Mouse (Mus musculus): ENCODE measurements around the gene Ift46. TPM values are rescaled to one million over a fixed set of nuclear protein-coding genes. Genes with fewer than 3 reads are reported as not detected.

The Ift46 gene
- total and polyA plus RNA-seq, 2 experiments from 2014 or later = 10.0 to 49.5 TPM

DNA sequence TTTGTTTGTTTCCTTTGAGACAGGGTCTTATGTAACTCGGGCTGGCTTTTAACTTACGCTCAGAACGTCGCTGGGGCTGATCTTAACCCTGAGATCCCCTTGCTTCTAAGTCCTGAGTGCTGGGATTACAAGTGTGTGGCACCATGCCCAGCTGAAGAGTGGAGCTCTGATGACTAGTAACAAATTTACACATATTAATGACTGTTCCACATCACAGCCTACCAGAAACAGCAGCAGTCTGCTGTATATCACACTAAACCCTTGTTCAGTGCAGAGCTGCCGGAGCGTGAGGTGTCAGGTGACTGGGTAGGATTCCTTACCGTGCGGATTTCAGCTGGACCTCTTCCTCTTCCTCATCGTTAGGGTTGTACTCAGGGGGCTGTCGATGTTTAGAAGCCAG lies 42.6 kb downstream of the Ift46 start:
- H3K4me2 ChIP-seq (ENCODE audit: low read depth, low read length) = no peak overlapping the region
- DNase-seq (ENCODE audit: low spot score) (no peak), ATAC-seq (ENCODE audit: insufficient read depth, low read depth) (no peak)
- no peak overlapping the region for H3K4me3 ChIP-seq (ENCODE audit: low read depth, low read length)
- no peak for TF ChIP-seq CTCF (IDR thresholded peaks at IDR 0.05; ENCODE audit: low read depth)
- TF ChIP-seq EP300 (IDR thresholded peaks at IDR 0.05; ENCODE audit: low read depth) = no peak
- no peaks in the 10 kb centered on the region for H3K4me1 ChIP-seq (ENCODE audit: control insufficient read depth, insufficient read depth)
- H3K27ac ChIP-seq (ENCODE audit: low read depth) = no peak overlapping the region
- WGBS = 76% methylated on average over 10 of the region's 10 CpGs
- no peaks in the 10 kb centered on the region for H3K27me3 ChIP-seq (ENCODE audit: control insufficient read depth, insufficient read depth, low read length)
- H3K36me3 ChIP-seq (replicated peaks; ENCODE audit: control insufficient read depth, insufficient read depth, low read length) = peaks cover 98% of the 10 kb centered on the region
- H3K9ac ChIP-seq (replicated peaks; ENCODE audit: low read depth, low read length) = no peak overlapping the region
- H3K9me3 ChIP-seq (replicated peaks; ENCODE audit: control insufficient read depth, low read length) = no peaks in the 10 kb centered on the region

DNA sequence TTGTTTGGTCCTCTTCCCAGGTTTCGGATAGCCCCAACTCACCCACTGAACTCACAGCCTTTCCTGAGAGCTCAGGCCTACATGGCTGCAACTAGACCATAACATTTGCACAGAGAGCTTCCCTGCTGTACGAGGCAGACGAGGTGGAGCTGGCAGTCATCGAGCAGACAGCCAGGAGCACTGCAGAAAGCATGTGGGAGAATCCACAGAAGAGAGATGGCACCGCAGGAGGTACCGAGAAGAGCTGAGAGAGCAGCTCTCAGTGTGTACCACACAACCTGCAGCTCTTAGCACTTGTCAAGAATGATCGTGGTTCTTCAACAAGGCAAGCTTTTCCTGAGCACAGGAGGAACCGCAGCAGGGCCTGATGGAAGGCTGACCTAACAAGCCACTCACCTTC lies 46.5 kb downstream of the Ift46 start:
- H3K36me3 ChIP-seq (replicated peaks; ENCODE audit: control insufficient read depth, insufficient read depth, low read length) = peaks cover 100% of the 10 kb centered on the region
- H3K27me3 ChIP-seq (ENCODE audit: control insufficient read depth, insufficient read depth, low read length) = no peaks in the 10 kb centered on the region
- H3K9ac ChIP-seq (replicated peaks; ENCODE audit: low read depth, low read length) = no peak overlapping the region
- no peaks in the 10 kb centered on the region for H3K4me1 ChIP-seq (ENCODE audit: control insufficient read depth, insufficient read depth)
- no peak overlapping the region for H3K27ac ChIP-seq (ENCODE audit: low read depth)
- TF ChIP-seq CTCF (IDR thresholded peaks at IDR 0.05; ENCODE audit: low read depth) (no peak), EP300 (IDR thresholded peaks at IDR 0.05; ENCODE audit: low read depth) (no peak)
- no peak overlapping the region for H3K4me2 ChIP-seq (ENCODE audit: low read depth, low read length)
- H3K4me3 ChIP-seq (ENCODE audit: low read depth, low read length) = no peak overlapping the region
- no peak for DNase-seq (ENCODE audit: low spot score)
- H3K9me3 ChIP-seq (replicated peaks; ENCODE audit: control insufficient read depth, low read length) = no peaks in the 10 kb centered on the region
- ATAC-seq (ENCODE audit: insufficient read depth, low read depth) = no peak
- WGBS = 88% methylated on average over 8 of the region's 8 CpGs

DNA sequence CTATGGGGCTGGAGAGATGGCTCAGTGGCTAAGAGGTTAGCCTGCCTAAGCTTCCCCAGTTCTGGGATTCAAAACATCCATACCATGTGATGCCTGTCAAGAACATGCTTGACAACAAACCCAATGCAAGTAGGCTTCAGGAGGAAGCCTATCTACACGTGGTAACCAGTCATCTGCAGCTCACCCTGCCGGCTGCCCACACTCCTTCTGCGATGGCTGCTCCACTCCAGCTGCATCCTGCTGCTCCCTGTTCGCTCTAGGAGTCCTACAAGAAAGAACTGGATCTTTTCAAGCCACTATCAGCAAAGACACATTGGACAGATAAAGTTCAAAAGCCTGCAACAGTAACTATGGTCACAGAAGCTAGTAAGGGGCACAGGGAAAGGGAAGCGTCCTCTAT lies 49.8 kb downstream of the Ift46 start:
- no peak overlapping the region for H3K9ac ChIP-seq (replicated peaks; ENCODE audit: low read depth, low read length)
- no peaks in the 10 kb centered on the region for H3K27me3 ChIP-seq (ENCODE audit: control insufficient read depth, insufficient read depth, low read length)
- H3K4me1 ChIP-seq (ENCODE audit: control insufficient read depth, insufficient read depth) = no peaks in the 10 kb centered on the region
- no peaks in the 10 kb centered on the region for H3K9me3 ChIP-seq (replicated peaks; ENCODE audit: control insufficient read depth, low read length)
- H3K36me3 ChIP-seq (replicated peaks; ENCODE audit: control insufficient read depth, insufficient read depth, low read length) = peaks cover 100% of the 10 kb centered on the region
- no peak for TF ChIP-seq CTCF (IDR thresholded peaks at IDR 0.05; ENCODE audit: low read depth)
- H3K27ac ChIP-seq (ENCODE audit: low read depth) = no peak overlapping the region
- DNase-seq (ENCODE audit: low spot score) (no peak), ATAC-seq (ENCODE audit: insufficient read depth, low read depth) (no peak)
- WGBS = 49% methylated on average over 5 of the region's 5 CpGs
- H3K4me2 ChIP-seq (ENCODE audit: low read depth, low read length) = no peak overlapping the region
- H3K4me3 ChIP-seq (ENCODE audit: low read depth, low read length) = no peak overlapping the region

DNA sequence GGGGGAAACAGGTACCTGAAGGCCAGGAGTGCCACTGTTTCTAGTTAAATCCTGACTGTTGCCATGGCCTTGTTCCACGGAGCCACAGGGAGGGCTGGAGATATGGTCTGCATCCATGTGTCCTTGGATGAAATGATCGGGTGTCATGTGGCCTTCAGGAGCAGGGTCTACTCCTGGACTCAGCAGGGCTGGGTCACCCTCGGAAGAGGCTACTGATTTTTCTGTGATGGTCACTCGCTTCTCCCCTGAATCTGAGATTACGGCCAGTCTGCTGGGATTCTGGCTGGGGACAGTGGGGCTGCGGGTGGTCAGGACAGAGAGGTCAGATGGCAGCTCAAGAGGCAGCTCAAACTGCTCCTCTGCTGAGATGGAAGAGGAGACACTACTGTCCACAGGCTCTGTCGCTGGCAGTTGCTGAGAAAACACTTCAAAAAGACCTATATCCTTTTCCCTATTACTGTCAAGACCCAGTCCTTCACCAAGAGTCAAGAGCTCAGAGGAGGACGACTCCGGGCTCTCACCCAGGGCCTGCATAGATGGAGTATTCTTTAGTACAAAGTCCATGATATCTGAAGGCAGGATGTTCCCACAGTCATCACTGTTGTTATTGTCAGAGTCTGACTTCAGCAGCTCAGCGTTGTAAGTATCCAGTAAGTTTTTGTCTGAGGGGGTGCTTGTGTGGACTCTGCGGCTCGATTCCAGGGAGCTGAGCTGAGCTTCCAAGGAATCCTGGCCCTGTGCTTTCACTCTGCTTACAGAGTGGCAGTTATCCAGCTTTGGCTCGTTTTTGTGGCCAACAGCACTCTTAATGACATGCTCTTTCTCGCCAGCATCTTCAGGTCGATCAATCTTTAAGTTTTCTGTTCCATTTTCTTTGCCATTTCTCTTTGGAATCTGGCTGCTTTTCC lies 52.5 kb downstream of the Ift46 start:
- Histone ChIP-seq H3K9me3 (replicated peaks; ENCODE audit: control insufficient read depth, low read length) (no peaks in the 10 kb centered on the region), H3K4me2 (ENCODE audit: low read depth, low read length) (no peak overlapping the region), H3K9ac (replicated peaks; ENCODE audit: low read depth, low read length) (no peak overlapping the region), H3K4me1 (ENCODE audit: control insufficient read depth, insufficient read depth) (no peaks in the 10 kb centered on the region), H3K27ac (ENCODE audit: low read depth) (no peak overlapping the region), H3K27me3 (ENCODE audit: control insufficient read depth, insufficient read depth, low read length) (no peaks in the 10 kb centered on the region), H3K4me3 (ENCODE audit: low read depth, low read length) (no peak overlapping the region), H3K36me3 (replicated peaks; ENCODE audit: control insufficient read depth, insufficient read depth, low read length) (peaks cover 100% of the 10 kb centered on the region)
- DNase-seq (ENCODE audit: low spot score) (no peak), ATAC-seq (ENCODE audit: insufficient read depth, low read depth) (no peak)
- 86% methylated on average over 15 of the region's 15 CpGs for WGBS
- TF ChIP-seq EP300 (IDR thresholded peaks at IDR 0.05; ENCODE audit: low read depth) (no peak), CTCF (IDR thresholded peaks at IDR 0.05; ENCODE audit: low read depth) (no peak)

- Histone ChIP-seq H3K36me3 (replicated peaks; ENCODE audit: control insufficient read depth, insufficient read depth, low read length) (peaks cover 92% of the 10 kb centered on the region), H3K9ac (replicated peaks; ENCODE audit: low read depth, low read length) (no peak overlapping the region), H3K4me1 (ENCODE audit: control insufficient read depth, insufficient read depth) (no peaks in the 10 kb centered on the region), H3K27me3 (ENCODE audit: control insufficient read depth, insufficient read depth, low read length) (no peaks in the 10 kb centered on the region), H3K4me2 (ENCODE audit: low read depth, low read length) (no peak overlapping the region), H3K9me3 (replicated peaks; ENCODE audit: control insufficient read depth, low read length) (no peaks in the 10 kb centered on the region), H3K4me3 (ENCODE audit: low read depth, low read length) (no peak overlapping the region), H3K27ac (ENCODE audit: low read depth) (no peak overlapping the region)
- 83% methylated on average over 7 of the region's 7 CpGs for WGBS
- DNase-seq (ENCODE audit: low spot score) = no peak
- ATAC-seq (ENCODE audit: insufficient read depth, low read depth) = no peak
- TF ChIP-seq EP300 (IDR thresholded peaks at IDR 0.05; ENCODE audit: low read depth) = no peak
- TF ChIP-seq CTCF (IDR thresholded peaks at IDR 0.05; ENCODE audit: low read depth) = no peak
Measured at GRCm38 (mm10) chr9:44826660-44827059, 59.0 kb downstream of the Ift46 start.

GRCm38 (mm10) chr9:44828944-44829343 lies 61.2 kb downstream of the Ift46 start:
- TF ChIP-seq EP300 (IDR thresholded peaks at IDR 0.05; ENCODE audit: low read depth) (no peak), CTCF (IDR thresholded peaks at IDR 0.05; ENCODE audit: low read depth) (no peak)
- 96% methylated on average over 11 of the region's 11 CpGs for WGBS
- peaks cover 92% of the 10 kb centered on the region for H3K36me3 ChIP-seq (replicated peaks; ENCODE audit: control insufficient read depth, insufficient read depth, low read length)
- H3K9ac ChIP-seq (replicated peaks; ENCODE audit: low read depth, low read length) = no peak overlapping the region
- no peaks in the 10 kb centered on the region for H3K27me3 ChIP-seq (ENCODE audit: control insufficient read depth, insufficient read depth, low read length)
- H3K27ac ChIP-seq (ENCODE audit: low read depth) = no peak overlapping the region
- H3K4me2 ChIP-seq (ENCODE audit: low read depth, low read length) = no peak overlapping the region
- no peaks in the 10 kb centered on the region for H3K4me1 ChIP-seq (ENCODE audit: control insufficient read depth, insufficient read depth)
- no peak overlapping the region for H3K4me3 ChIP-seq (ENCODE audit: low read depth, low read length)
- no peaks in the 10 kb centered on the region for H3K9me3 ChIP-seq (replicated peaks; ENCODE audit: control insufficient read depth, low read length)
- no peak for ATAC-seq (ENCODE audit: insufficient read depth, low read depth)
- DNase-seq (ENCODE audit: low spot score) = no peak
